Mouse (Mus musculus) spleen, adult 2 months (tissue): ENCODE results near the gene Ccdc80. TPM values are rescaled to one million over a fixed set of nuclear protein-coding genes. Genes with fewer than 3 reads are reported as not detected.

Source experiments
- DNase-seq, 2 experiments: peaks; one replicate each; pipeline versions ENCODE4 v3.0.0 to v3.0.0-alpha.2; 2012 to 2021; ENCODE audit warnings: low spot score in 2 of 2, low read depth in 1 of 2
- H3K27ac ChIP-seq: fragments of 200-500 bp; 2 replicates; pipeline ENCODE4 v1.5.1; 2012; ENCODE audit warnings: low read length, inconsistent platforms; ENCODE audit not compliant: insufficient read depth
- H3K27me3 ChIP-seq: fragments of 200-500 bp; 2 replicates; pipeline ENCODE4 v1.6.1; 2012; ENCODE audit warnings: mild to moderate bottlenecking, moderate library complexity, low read length, inconsistent platforms; ENCODE audit not compliant: control insufficient read depth, insufficient read depth
- H3K36me3 ChIP-seq: fragments of 200-500 bp; 2 replicates; pipeline ENCODE4 v1.6.1; 2012; ENCODE audit warnings: mild to moderate bottlenecking, low read length, inconsistent platforms; ENCODE audit not compliant: control insufficient read depth, insufficient read depth
- H3K4me1 ChIP-seq: fragments of 200-500 bp; 2 replicates; pipeline ENCODE4 v1.6.1; 2011; ENCODE audit warnings: inconsistent platforms; ENCODE audit not compliant: control insufficient read depth, insufficient read depth, insufficient read length
- H3K4me3 ChIP-seq: fragments of 200-500 bp; 2 replicates; pipeline ENCODE4 v1.5.1; 2011; ENCODE audit warnings: mild to moderate bottlenecking, inconsistent platforms; ENCODE audit not compliant: insufficient read depth, insufficient read length; ENCODE audit errors: extremely low read depth
- CTCF ChIP-seq: fragments of 200-500 bp; IDR thresholded peaks from 2 replicates; pipeline ENCODE4 v1.5.1; 2011; ENCODE audit warnings: mild to moderate bottlenecking, inconsistent platforms; ENCODE audit not compliant: insufficient read depth, insufficient read length, insufficient replicate concordance; ENCODE audit errors: extremely low read depth
- POLR2A ChIP-seq: fragments of 200-500 bp; IDR thresholded peaks from 2 replicates; pipeline ENCODE4 v1.6.1; 2011; ENCODE audit warnings: low read depth, low read length, inconsistent platforms
- WGBS: fragments of 180-500 bp; shearing (Covaris S2); methylation state at CpG from one replicate; pipeline ENCODE4 v1.1.7; 2018; 5-methylcytosine and 5-hydroxymethylcytosine counted together
- polyA plus RNA-seq: library from polyadenylated mRNA; depleted of rRNA; stranded (reverse); fragments of >200 nt; gene quantifications from 2 replicates; pipeline ENCODE4 v1.2.3, GENCODE M21; 2012

The Ccdc80 gene
- polyA plus RNA-seq, 1 experiment = 10.5 TPM

DNA sequence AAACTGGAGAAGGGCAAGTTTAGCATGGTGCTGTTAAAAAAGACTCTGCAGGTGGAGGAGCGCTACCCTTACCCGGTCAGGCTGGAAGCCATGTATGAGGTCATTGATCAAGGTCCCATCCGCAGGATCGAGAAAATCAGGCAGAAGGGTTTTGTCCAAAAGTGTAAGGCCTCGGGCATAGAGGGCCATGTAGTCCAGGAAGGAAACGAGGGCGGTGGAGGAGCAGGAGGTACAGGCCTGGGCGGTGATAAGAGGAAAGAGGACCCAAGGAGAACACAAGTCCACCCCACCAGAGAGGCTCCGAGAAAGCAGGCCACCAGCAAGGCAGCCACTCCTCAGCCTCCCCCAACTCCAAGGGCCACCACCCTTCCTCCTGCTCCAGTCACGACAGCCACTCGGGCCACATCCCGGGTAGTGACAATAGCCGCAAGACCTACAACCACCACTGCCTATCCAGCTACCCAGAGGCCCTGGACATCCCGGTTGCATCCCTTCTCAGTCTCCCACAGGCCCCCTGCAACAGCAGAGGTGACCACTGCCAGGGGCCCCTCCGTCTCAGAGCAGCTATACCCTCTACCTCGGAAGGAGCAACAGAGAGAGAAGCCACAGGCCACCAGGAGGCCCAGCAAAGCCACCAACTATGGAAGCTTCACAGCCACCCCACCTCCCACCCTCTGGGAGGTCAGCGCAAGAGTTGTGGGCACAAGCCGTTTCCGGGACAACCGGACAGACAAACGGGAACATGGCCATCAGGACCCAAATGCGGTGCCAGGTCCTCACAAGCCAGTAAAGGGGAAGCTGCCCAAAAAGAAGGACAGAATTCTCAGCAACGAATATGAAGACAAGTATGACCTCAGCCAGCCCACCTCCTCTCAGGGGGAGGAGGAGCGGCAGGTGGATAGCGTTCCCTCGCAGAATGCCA lies 2.6 kb downstream of the Ccdc80 start:
- Histone ChIP-seq H3K4me1 (no peaks in the 10 kb centered on the region), H3K4me3 (no peak overlapping the region; the same call in 1 of the 2 replicates), H3K27me3 (no peaks in the 10 kb centered on the region), H3K36me3 (no peaks in the 10 kb centered on the region), H3K27ac (peak overlapping the region; percentile 23; the same call in 1 of the 2 replicates)
- no peak for TF ChIP-seq CTCF
- no peak for TF ChIP-seq POLR2A
- WGBS = 88% methylated on average over 26 of the region's 26 CpGs
- DNase-seq = no peak

DNA sequence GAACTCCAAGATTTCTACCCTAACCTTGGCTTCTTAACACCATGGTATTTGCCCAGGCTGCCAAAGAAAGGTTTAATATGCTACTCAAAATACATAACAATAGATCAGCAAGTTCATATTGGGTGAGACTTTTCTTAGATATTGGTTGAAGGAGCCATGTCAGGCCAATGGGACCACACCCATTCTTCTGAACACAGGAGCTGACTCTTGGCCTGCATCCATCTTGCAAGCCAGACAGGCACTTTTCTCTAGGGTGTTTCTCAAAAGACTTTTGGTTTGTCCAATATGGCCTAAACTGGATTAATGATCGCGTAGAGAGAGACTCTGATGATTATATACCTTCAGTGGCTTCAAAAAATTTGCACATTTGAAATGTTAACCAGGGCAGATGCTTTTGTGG lies 4.3 kb downstream of the Ccdc80 start:
- H3K4me3 ChIP-seq = no peak overlapping the region
- WGBS = 89% methylated on average over 2 of the region's 2 CpGs
- H3K4me1 ChIP-seq = no peaks in the 10 kb centered on the region
- H3K36me3 ChIP-seq = no peaks in the 10 kb centered on the region
- DNase-seq = no peak
- TF ChIP-seq CTCF (no peak), POLR2A (no peak)
- H3K27ac ChIP-seq = no peak overlapping the region
- no peaks in the 10 kb centered on the region for H3K27me3 ChIP-seq

DNA sequence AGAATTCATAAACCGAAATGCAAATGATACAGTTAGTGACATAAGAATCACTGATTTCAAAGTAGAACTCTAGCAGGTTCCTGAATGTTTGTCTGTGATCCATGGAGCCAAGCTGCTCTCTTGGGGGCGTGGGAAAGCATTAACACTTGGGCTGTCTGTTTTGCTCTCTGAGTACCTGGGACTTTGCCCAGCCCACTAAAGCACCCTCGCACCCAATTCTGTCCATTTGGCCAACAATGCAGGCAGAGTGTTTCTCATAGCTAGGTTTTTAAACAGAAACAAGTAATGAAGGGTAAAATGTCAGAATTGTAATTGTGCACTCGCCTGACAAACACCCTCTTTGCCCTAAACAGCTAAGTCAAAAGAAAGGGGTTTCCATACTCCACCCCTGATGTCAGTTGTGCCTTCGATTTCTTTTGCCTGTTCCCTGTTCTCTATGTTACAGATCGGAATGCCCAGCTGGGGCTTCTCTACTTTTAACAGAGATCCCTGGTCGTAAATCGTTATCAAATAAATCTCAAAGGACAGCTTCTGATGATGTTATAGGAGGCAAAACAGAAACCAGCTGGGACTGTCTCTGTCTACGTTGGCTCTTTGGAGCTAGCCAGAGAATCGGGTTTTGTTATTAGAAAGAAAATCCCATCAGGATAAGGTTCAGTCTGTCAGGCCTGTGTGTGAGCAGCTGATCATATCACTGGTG lies 5.1 kb downstream of the Ccdc80 start:
- H3K36me3 ChIP-seq = no peaks in the 10 kb centered on the region
- WGBS = 85% methylated on average over 10 of the region's 10 CpGs
- DNase-seq = no peak
- TF ChIP-seq POLR2A = no peak
- no peak for TF ChIP-seq CTCF
- H3K27ac ChIP-seq = no peak overlapping the region
- no peaks in the 10 kb centered on the region for H3K27me3 ChIP-seq
- no peak overlapping the region for H3K4me3 ChIP-seq
- no peaks in the 10 kb centered on the region for H3K4me1 ChIP-seq

DNA sequence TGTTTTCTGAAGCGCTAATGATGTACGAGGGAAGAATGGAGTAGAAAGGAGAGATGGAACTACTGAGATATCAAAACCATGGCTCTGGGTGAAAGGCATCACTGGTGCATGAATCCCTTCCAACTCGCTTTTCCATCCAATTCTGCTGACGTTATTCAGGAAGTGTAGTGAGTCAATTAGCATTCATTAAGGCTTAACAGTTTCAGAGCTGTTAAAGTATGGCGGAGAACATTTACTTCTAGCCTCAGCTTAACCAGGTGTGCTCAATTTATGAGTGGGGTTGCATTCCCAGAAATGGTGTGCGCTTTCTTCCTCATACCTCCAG lies 5.6 kb downstream of the Ccdc80 start:
- Histone ChIP-seq H3K4me3 (no peak overlapping the region), H3K27ac (no peak overlapping the region), H3K36me3 (no peaks in the 10 kb centered on the region), H3K27me3 (no peaks in the 10 kb centered on the region), H3K4me1 (no peaks in the 10 kb centered on the region)
- TF ChIP-seq CTCF (no peak), POLR2A (no peak)
- DNase-seq = no peak
- 89% methylated on average over 6 of the region's 6 CpGs for WGBS

DNA sequence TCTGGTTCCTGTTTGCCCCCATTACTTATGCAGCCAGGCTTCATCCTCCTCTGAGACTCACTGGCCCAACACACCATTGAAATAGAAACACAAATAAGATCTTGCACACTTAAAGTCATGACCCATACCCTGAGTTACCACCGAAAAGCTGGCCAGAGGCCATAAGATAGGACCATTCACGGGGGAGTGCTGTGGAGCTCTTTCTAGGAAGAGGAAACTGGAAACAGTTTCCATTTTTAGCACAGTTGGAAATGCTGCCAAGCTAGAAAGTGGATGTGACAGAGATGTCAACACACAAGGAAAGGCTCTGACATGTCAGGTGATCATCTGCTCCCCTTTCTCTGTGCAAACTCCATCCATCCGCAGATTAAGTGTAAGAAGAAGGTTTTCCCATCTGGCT lies 7.7 kb downstream of the Ccdc80 start:
- Histone ChIP-seq H3K36me3 (no peaks in the 10 kb centered on the region), H3K4me1 (no peaks in the 10 kb centered on the region), H3K27me3 (no peaks in the 10 kb centered on the region), H3K4me3 (no peak overlapping the region), H3K27ac (no peak overlapping the region)
- WGBS = 69% methylated on average over 3 of the region's 3 CpGs
- TF ChIP-seq CTCF (no peak), POLR2A (no peak)
- no peak for DNase-seq

DNA sequence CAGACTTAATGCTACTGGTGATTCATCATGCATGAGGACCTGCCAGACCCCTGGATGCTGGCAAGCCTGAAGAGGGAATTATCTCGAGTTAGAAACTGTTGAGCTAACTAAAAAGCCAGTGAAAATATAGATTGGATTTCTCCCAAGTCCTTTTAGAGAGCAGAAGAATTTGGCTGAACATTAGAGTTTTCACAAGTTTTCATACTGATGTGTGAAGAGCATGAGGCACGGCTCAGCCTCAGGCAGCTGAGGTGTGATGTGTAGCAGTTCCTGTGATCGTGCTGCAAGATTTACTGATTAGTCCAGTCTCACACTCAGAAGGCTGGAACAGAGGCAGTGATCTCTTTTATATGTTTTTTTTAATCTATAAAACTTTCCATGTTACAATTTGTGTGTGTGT lies 11.8 kb downstream of the Ccdc80 start:
- H3K4me3 ChIP-seq = no peak overlapping the region
- no peaks in the 10 kb centered on the region for H3K36me3 ChIP-seq
- 76% methylated on average over 3 of the region's 3 CpGs for WGBS
- H3K27ac ChIP-seq = no peak overlapping the region
- TF ChIP-seq POLR2A (no peak), CTCF (no peak)
- no peaks in the 10 kb centered on the region for H3K4me1 ChIP-seq
- H3K27me3 ChIP-seq = no peaks in the 10 kb centered on the region
- no peak for DNase-seq
